Mouse (Mus musculus): ENCODE data around the gene Ifi208. TPM values are rescaled to one million over a fixed set of nuclear protein-coding genes. Genes with fewer than 3 reads are reported as not detected.

Gene Ifi208
- 29.7 to 53.1 TPM (median 36.8 TPM) in 4 replicates for total RNA-seq (2023; ENCODE audit: inconsistent age)

DNA sequence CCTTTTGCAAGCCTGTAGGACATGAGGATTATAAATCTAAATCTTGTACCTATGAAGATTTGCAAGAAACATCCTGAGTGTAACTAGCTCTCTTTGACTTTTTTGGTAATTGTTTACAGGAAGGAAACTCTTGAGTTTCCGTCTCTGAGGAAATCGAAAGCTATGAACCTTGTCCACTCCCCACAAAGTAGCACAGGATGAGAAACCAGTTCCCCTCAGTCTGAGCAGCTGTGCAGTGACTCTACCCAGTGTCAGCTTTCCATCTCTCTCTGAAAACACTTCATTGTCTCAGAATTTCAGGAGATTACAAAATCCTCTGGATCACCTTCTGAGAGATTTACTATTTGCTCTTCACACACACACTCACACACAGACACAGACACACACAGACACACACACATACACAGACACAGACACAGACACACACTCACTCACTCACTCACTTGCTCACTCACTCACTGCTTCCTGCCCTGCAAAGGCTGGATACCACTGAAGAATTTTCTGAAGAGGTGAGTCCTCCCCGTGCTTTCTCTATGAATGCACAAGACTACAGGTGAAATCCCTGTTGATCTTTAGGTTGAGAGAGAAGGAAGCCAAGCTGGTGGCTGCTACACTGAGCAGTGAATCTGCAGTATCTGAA lies at the start of gene Ifi208:
Gene Ifi208, plus strand, starts transcription at position 218 of the 640 bp plus-strand sequence.

GRCm38 (mm10) chr1:173630622-173631021 lies 42.9 kb upstream of the Ifi208 start, which contains the start of gene Ifi209:
Gene Ifi209, plus strand, starts transcription at chr1:173630917.

GRCm38 (mm10) chr1:173741656-173742055 lies 68.2 kb downstream of the Ifi208 start, which contains the start of gene Ifi207:
Gene Ifi207, minus strand, starts transcription at chr1:173741747.

Other genes with a start within 250 kb of the Ifi208 start
- gene Ifi206, start 182.6 kb upstream of the Ifi208 start, total RNA-seq (2023; ENCODE audit: inconsistent age) = 57.1 to 99.2 TPM (median 70.9 TPM) in 4 replicates
- gene Ifi214, start 137.7 kb upstream of the Ifi208 start, total RNA-seq (2023; ENCODE audit: inconsistent age) = 25.5 to 51.2 TPM (median 35.5 TPM) in 4 replicates
- gene Ifi213, start 74.4 kb upstream of the Ifi208 start, total RNA-seq (2023; ENCODE audit: inconsistent age) = 69.6 to 153 TPM (median 100 TPM) in 4 replicates
- gene Ifi209, start 42.8 kb upstream of the Ifi208 start, total RNA-seq (2023; ENCODE audit: inconsistent age) = 193 to 235 TPM (median 204 TPM) in 4 replicates
- 1.6 to 2.9 TPM (median 1.7 TPM) in 4 replicates for gene Ifi207, start 68.1 kb downstream of the Ifi208 start, total RNA-seq (2023; ENCODE audit: inconsistent age)
- 9.5 to 13.4 TPM (median 12.1 TPM) in 4 replicates for gene Ifi204, start 93.3 kb downstream of the Ifi208 start, total RNA-seq (2023; ENCODE audit: inconsistent age)
- 0.51 to 0.99 TPM in 2 of 4 replicates, not detected in the others for gene Ifi211, start 239.4 kb downstream of the Ifi208 start, total RNA-seq (2023; ENCODE audit: inconsistent age)